Mouse (Mus musculus): Measurements from ENCODE around the gene Wdr93. TPM values are rescaled to one million over a fixed set of nuclear protein-coding genes. Genes with fewer than 3 reads are reported as not detected.

The Wdr93 gene
- 0.34 and 0.45 TPM in 2 replicates for polyA plus RNA-seq (2016; fragmentation: Nextera tagmentation; extraction: Ambion mirVana)

DNA sequence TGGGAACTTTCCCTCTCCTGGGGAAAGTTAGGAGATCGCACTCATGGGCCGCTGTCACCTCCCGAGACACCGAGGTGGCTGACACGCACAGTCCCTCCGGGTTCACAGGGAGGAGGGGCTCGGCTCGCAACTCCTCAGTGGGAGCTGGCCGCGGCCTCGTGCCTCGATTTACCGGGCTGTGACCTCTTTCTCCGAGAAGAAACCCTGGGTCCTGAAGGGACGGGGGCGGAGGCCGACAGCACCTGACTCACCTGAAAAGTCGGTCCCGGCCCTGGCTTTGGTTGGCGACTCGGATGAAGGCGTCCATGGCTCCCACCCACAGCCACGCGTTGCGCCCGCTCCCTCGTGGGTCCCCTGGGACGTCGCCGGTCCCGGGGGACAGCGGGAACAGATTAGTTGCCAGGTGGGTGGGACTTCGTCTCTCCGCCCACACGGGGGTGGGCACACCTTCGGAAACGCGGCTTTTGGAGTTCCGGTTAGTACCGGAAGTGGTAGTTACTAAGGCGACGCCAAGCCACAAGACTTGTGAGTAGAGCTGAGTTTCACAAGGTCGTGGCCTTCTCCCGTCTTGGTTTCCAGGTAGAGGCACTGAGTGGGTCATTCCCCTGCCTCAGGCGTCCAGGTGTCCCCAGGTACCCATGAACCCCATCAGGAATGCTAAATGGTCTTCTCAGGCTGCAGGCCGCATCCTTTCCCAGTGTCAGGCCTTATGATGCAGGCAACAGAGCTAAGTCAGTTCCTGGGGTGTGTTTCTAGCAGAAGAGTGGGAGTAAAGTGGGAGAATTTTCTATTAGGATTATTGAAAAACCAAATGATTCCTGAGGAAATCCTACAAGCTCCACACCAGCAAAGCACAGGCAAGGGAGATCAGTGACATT, at the start of gene Wdr93, which contains the start of gene Pex11a:
Gene Wdr93, plus strand, starts transcription at position 505 of the 878 bp plus-strand sequence.
Gene Pex11a, minus strand, starts transcription at position 473 of the 878 bp plus-strand sequence.
- Histone ChIP-seq H3K36me3 (replicated peaks) (peaks cover 1% of the 10 kb centered on the region), H3K9me3 (no peaks in the 10 kb centered on the region), H3K4me3 (peak within 1 kb of the TSS; percentile 80), H3K4me1 (peaks cover 16% of the 10 kb centered on the region), H3K27ac (peak within 1 kb of the TSS; percentile 82), H3K27me3 (ENCODE audit: poor library complexity, severe bottlenecking) (0 out of 2 replicates have a peak, but pooled peaks cover 5% of the 10 kb centered on the region)
- peak; percentile 84 for DNase-seq (ENCODE audit: extremely low spot score, low spot score)
- 2% methylated on average over 46 of the region's 46 CpGs for WGBS

DNA sequence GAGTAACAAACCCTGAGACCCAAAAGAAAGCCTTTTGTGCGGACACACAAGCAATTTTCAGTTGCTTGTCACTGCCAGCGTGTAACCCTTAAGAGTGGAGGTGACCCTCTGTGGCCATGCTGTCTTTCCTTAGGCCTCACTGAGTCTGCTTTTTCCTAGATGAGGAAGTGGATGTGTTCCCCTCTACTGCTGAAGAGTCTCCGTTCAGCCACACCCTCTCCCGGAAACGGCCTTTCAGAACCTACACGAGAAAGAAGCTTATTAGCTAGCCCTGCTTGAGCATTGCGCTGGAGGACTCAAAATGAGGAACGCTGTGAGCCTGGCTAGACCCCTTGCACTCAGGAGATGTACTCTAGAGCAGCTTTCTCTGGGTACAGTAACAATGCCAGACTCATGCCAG, 46.5 kb upstream of the Wdr93 start:
- DNase-seq (ENCODE audit: extremely low spot score, low spot score) = no peak
- WGBS = 88% methylated on average over 8 of the region's 8 CpGs
- no peak overlapping the region for H3K27ac ChIP-seq
- H3K9me3 ChIP-seq = no peaks in the 10 kb centered on the region
- H3K4me1 ChIP-seq = no peaks in the 10 kb centered on the region
- no peaks in the 10 kb centered on the region for H3K27me3 ChIP-seq (ENCODE audit: poor library complexity, severe bottlenecking)
- H3K36me3 ChIP-seq (replicated peaks) = peaks cover 100% of the 10 kb centered on the region
- no peak overlapping the region for H3K4me3 ChIP-seq

DNA sequence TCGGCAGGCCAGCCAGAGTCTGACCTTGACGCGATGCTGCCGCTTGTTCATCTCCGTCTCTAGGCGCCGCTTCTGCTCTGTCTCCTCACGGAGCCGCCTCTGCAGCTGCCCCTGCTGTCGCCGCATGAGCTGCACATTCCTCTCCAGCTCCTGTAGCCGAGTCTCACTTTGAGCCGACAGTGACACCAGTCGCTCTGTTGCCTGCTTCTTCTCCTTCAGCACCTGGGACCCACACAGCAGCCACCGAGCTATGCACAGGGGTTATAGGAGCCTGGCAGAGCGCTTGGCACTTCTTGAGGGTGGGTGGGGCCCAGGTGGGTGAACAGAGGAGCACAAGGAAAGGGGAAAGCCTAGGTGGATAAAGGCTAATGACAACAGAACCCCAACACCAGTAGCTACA, 40.2 kb upstream of the Wdr93 start:
- no peak overlapping the region for H3K4me3 ChIP-seq
- H3K9me3 ChIP-seq = no peaks in the 10 kb centered on the region
- H3K4me1 ChIP-seq = no peaks in the 10 kb centered on the region
- H3K36me3 ChIP-seq (replicated peaks) = peaks cover 100% of the 10 kb centered on the region
- 87% methylated on average over 16 of the region's 16 CpGs for WGBS
- H3K27me3 ChIP-seq (ENCODE audit: poor library complexity, severe bottlenecking) = no peaks in the 10 kb centered on the region
- H3K27ac ChIP-seq = no peak overlapping the region
- no peak for DNase-seq (ENCODE audit: extremely low spot score, low spot score)

DNA sequence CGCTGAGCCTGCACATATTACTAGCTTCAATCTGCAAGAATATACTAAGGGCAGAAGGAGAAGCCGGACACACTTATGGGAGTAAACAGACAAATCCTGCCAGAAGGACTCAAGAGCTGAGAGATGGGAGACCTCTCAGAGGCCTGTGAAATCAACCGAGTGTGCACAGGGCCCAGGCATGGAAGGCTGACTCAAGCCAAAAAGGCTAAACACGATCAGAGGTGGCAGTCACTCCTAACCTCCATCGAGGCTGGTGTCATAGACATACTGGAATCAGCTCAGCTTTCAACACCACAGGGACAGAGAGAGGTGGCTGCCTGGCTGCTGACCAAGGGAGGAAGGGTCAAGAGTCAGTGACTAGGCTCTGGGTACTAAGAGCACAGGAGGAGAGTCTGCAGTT, 37.8 kb upstream of the Wdr93 start:
- Histone ChIP-seq H3K36me3 (replicated peaks) (peaks cover 92% of the 10 kb centered on the region), H3K4me3 (no peak overlapping the region), H3K9me3 (no peaks in the 10 kb centered on the region), H3K27ac (no peak overlapping the region), H3K4me1 (peaks cover 7% of the 10 kb centered on the region), H3K27me3 (ENCODE audit: poor library complexity, severe bottlenecking) (peaks cover 19% of the 10 kb centered on the region)
- no peak for DNase-seq (ENCODE audit: extremely low spot score, low spot score)
- WGBS = 89% methylated on average over 5 of the region's 5 CpGs

DNA sequence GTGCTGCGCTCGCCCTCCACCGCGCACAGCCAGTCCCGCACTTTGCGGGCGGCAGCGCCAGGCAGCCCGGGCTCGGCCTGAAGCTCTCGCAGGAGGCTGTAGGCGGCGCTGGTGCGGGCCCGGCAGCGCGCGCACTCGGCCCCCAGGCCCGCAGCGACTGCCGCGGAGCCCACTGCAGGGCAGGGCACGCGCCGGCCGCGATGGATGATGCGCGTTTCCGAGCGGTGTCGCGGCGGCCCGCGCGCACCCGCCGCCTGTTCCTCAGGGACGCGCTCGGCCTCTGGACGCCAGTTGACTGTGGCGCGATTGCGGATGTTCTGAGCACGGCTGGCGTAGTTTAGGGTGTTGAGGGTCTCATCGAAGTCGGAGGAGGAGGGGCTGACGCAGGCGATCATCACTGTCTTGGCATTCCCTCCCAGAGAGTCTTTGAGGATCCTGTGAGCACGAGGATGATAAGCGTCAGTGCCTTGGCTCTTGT, 32.8 kb upstream of the Wdr93 start:
- DNase-seq (ENCODE audit: extremely low spot score, low spot score) = peak; percentile 68
- Histone ChIP-seq H3K27ac (peak overlapping the region; percentile 60), H3K4me3 (peak overlapping the region; percentile 56), H3K36me3 (replicated peaks) (peaks cover 49% of the 10 kb centered on the region), H3K27me3 (ENCODE audit: poor library complexity, severe bottlenecking) (peaks cover 59% of the 10 kb centered on the region), H3K9me3 (no peaks in the 10 kb centered on the region), H3K4me1 (peaks cover 31% of the 10 kb centered on the region)
- WGBS = 1% methylated on average over 55 of the region's 55 CpGs

DNA sequence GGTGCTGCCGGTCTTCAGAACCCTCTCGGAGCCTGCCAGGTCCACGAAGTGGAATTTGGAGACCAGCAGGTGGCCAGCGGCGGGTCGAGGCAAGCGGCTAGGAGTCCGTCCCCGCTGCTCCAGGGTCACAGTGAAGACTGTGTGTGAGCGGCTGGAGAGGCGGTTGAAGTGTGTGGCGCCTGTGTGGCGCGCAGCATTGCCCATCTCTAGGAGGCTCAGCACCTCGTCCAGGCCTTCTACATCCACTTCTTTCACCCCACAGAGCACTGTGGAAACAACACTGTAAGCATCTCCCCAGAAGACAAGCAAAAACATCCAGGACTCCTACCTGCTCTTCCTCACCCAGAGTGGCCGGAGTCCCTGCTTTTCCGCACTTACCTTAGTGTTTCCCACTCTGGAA, 32.1 kb upstream of the Wdr93 start:
- Histone ChIP-seq H3K36me3 (replicated peaks) (peaks cover 42% of the 10 kb centered on the region), H3K4me3 (peak overlapping the region; percentile 56), H3K27ac (no peak overlapping the region), H3K9me3 (no peaks in the 10 kb centered on the region), H3K27me3 (ENCODE audit: poor library complexity, severe bottlenecking) (peaks cover 59% of the 10 kb centered on the region), H3K4me1 (peaks cover 38% of the 10 kb centered on the region)
- WGBS = 16% methylated on average over 17 of the region's 17 CpGs
- no peak for DNase-seq (ENCODE audit: extremely low spot score, low spot score)

DNA sequence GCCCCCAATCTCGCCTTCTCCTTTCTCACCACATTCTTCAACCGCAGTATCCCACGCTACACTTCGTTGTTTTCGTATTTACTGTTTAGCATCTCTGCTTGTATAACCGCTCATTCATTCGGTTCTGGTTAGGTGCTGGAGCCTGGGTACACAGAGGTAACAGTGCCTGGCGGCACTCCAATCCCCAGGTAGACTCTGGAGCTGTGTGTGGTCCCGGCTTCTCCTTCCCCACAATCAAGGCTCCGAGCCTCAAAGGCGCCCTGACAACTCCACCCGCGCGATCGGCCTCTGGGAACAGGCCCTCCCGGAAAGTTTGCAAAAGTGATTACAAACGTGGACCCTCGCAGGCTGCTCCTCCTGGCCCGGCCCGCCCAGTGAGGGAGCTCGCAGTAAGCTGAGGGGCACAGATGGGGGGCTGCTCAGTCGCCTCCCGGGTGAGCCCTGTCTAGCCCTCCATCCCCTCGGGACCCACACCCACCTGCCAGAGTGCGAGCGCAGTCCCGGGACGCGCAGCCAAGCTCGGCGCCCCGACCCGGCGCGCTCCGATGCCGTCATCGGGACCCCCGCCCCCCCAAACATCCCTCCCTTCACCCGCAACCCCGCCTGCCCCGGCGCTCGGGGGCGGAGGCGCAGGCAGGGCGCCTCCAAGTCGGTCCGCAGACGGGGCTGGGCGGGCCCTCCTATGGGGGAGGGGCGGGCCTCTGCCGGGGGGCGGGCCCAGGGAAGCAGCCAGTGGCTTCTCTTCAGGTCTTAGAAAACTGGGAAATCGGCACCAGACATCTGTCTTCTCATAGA, 27.6 kb upstream of the Wdr93 start, which contains the start of gene Kif7:
Gene Kif7, minus strand, starts transcription at position 534 of the 795 bp plus-strand sequence.
- peaks cover 76% of the 10 kb centered on the region for H3K27me3 ChIP-seq (ENCODE audit: poor library complexity, severe bottlenecking)
- peak within 1 kb of the TSS; percentile 83 for H3K4me3 ChIP-seq
- peaks cover 38% of the 10 kb centered on the region for H3K4me1 ChIP-seq
- H3K36me3 ChIP-seq (replicated peaks) = 0 out of 2 replicates have a peak, but pooled peaks cover 7% of the 10 kb centered on the region
- peak; percentile 85 for DNase-seq (ENCODE audit: extremely low spot score, low spot score)
- WGBS = under 1% methylated on average over 55 of the region's 55 CpGs
- H3K9me3 ChIP-seq = no peaks in the 10 kb centered on the region
- H3K27ac ChIP-seq = peak within 1 kb of the TSS; percentile 85

DNA sequence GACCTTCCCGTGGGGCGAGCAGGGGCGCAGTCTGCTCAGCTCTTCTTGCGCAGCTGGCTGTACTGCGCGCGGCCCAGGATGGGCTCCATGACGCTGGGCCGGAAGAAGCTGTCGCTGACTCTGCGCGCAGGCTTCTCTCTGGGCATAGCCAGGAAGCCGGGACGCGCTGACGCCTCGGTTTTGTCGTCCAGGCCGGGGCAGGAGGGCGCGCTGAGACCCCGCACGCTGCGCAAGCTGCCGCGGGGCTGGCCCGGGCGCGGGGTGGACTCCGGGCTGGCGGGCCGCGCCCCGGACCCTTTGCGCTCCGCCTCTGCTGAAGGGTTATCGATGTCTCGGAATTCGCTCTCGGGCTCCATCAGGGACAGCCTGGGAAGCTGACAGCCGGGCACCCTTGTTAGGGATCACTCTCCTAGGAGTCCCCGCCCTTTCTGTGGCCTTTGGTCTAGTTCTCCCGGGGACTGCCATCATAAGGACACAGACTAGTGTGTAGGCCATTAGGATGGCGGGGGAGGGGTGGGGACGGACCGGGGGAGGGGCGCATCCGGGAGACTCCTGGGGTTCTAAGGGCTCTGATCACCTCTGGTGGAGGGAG, 21.5 kb upstream of the Wdr93 start:
- Histone ChIP-seq H3K27me3 (ENCODE audit: poor library complexity, severe bottlenecking) (peaks cover 87% of the 10 kb centered on the region), H3K4me3 (peak overlapping the region; percentile 62)

GRCm38 (mm10) chr7:79727091-79727490, 15.9 kb upstream of the Wdr93 start:
- H3K4me1 ChIP-seq = peaks cover 15% of the 10 kb centered on the region
- no peak overlapping the region for H3K4me3 ChIP-seq
- no peak overlapping the region for H3K27ac ChIP-seq
- H3K9me3 ChIP-seq = no peaks in the 10 kb centered on the region
- DNase-seq (ENCODE audit: extremely low spot score, low spot score) = peak; percentile 47
- WGBS = 21% methylated on average over 2 of the region's 2 CpGs
- H3K36me3 ChIP-seq (replicated peaks) = no peaks in the 10 kb centered on the region
- H3K27me3 ChIP-seq (ENCODE audit: poor library complexity, severe bottlenecking) = peaks cover 59% of the 10 kb centered on the region

More for the DNA sequence above, 21.5 kb upstream of the Wdr93 start:
- no peaks in the 10 kb centered on the region for H3K9me3 ChIP-seq
- H3K36me3 ChIP-seq (replicated peaks) = no peaks in the 10 kb centered on the region
- peaks cover 15% of the 10 kb centered on the region for H3K4me1 ChIP-seq
- WGBS = under 1% methylated on average over 48 of the region's 48 CpGs
- DNase-seq (ENCODE audit: extremely low spot score, low spot score) = peak; percentile 57
- peak overlapping the region; percentile 76 for H3K27ac ChIP-seq

GRCm38 (mm10) chr7:79728219-79728618, 14.7 kb upstream of the Wdr93 start:
- DNase-seq (ENCODE audit: extremely low spot score, low spot score) = peak; percentile 72
- Histone ChIP-seq H3K4me3 (no peak overlapping the region), H3K27me3 (ENCODE audit: poor library complexity, severe bottlenecking) (peaks cover 48% of the 10 kb centered on the region), H3K36me3 (replicated peaks) (no peaks in the 10 kb centered on the region), H3K9me3 (no peaks in the 10 kb centered on the region), H3K27ac (no peak overlapping the region), H3K4me1 (peaks cover 15% of the 10 kb centered on the region)
- WGBS = 25% methylated on average over 6 of the region's 6 CpGs

- Histone ChIP-seq H3K27me3 (ENCODE audit: poor library complexity, severe bottlenecking) (peaks cover 41% of the 10 kb centered on the region), H3K36me3 (replicated peaks) (no peaks in the 10 kb centered on the region), H3K9me3 (no peaks in the 10 kb centered on the region), H3K4me3 (no peak overlapping the region), H3K4me1 (peaks cover 15% of the 10 kb centered on the region), H3K27ac (no peak overlapping the region)
- WGBS = 10% methylated on average over 8 of the region's 8 CpGs
- DNase-seq (ENCODE audit: extremely low spot score, low spot score) = peak; percentile 78
These were observed 13.8 kb upstream of the Wdr93 start for GRCm38 (mm10) chr7:79729169-79729568.

- Histone ChIP-seq H3K9me3 (no peaks in the 10 kb centered on the region), H3K27ac (no peak overlapping the region), H3K4me1 (peaks cover 15% of the 10 kb centered on the region), H3K36me3 (replicated peaks) (no peaks in the 10 kb centered on the region), H3K27me3 (ENCODE audit: poor library complexity, severe bottlenecking) (peaks cover 41% of the 10 kb centered on the region), H3K4me3 (no peak overlapping the region)
- no peak for DNase-seq (ENCODE audit: extremely low spot score, low spot score)
- WGBS = 73% methylated on average over 11 of the region's 11 CpGs
These were observed 13.1 kb upstream of the Wdr93 start for GRCm38 (mm10) chr7:79729743-79730370.

All from forebrain, embryonic 10.5 days (tissue).